Mouse (Mus musculus) lung, embryonic 14.5 days (tissue): ENCODE data around the gene Zfp518a. TPM values are rescaled to one million over a fixed set of nuclear protein-coding genes. Genes with fewer than 3 reads are reported as not detected.

Source experiments
- ATAC-seq: fragments of 200-750 bp; cut with Nextera tagmentation; 2 replicates; pipeline ENCODE4 v1.8.0; 2017; ENCODE audit warnings: mild to moderate bottlenecking, moderate TSS enrichment, moderate library complexity; ENCODE audit not compliant: insufficient read depth
- DNase-seq: peaks from one replicate; pipeline ENCODE4 v3.0.0-alpha.2; 2015
- H3K27ac ChIP-seq: fragments of 300-500 bp; sonication (generic); 2 replicates; pipeline ENCODE4 v1.5.1; 2014; ENCODE audit warnings: low read depth, mild to moderate bottlenecking, moderate library complexity
- H3K27me3 ChIP-seq: fragments of 300-500 bp; sonication (generic); 2 replicates; pipeline ENCODE4 v1.6.1; 2014; ENCODE audit warnings: low read length, control low read depth; ENCODE audit not compliant: insufficient read depth
- H3K36me3 ChIP-seq: fragments of 300-500 bp; sonication (generic); 2 replicates; pipeline ENCODE4 v1.6.1; 2014; ENCODE audit warnings: control low read depth; ENCODE audit not compliant: insufficient read depth
- H3K4me1 ChIP-seq: fragments of 300-500 bp; sonication (generic); 2 replicates; pipeline ENCODE4 v1.6.1; 2014; ENCODE audit warnings: antibody characterized with exemption, control low read depth; ENCODE audit not compliant: insufficient read depth
- H3K4me2 ChIP-seq: fragments of 300-500 bp; sonication (generic); 2 replicates; pipeline ENCODE4 v1.6.1; 2014; ENCODE audit warnings: mild to moderate bottlenecking
- H3K4me3 ChIP-seq: fragments of 300-500 bp; sonication (generic); 2 replicates; pipeline ENCODE4 v1.5.1; 2014; ENCODE audit warnings: low read depth, low read length
- H3K9ac ChIP-seq: fragments of 300-500 bp; sonication (generic); 2 replicates; pipeline ENCODE4 v1.6.1; 2014
- H3K9me3 ChIP-seq: fragments of 300-500 bp; sonication (generic); 2 replicates; pipeline ENCODE4 v1.6.1; 2016; ENCODE audit warnings: low read depth, low read length, control low read depth
- CTCF ChIP-seq: IDR thresholded peaks from 2 replicates; pipeline ENCODE4 v1.5.1; 2016; ENCODE audit warnings: antibody characterized with exemption, low read depth
- WGBS: fragments of 180-500 bp; shearing (Covaris S2); extraction: QIAGEN DNeasy Blood & Tissue Kit; methylation state at CpG from one replicate; pipeline ENCODE4 v1.1.7; 2014; 5-methylcytosine and 5-hydroxymethylcytosine counted together
- polyA plus RNA-seq: library from polyadenylated mRNA; unstranded; fragments of >200 nt; fragmentation: Nextera tagmentation; extraction: Ambion mirVana; gene quantifications from 2 replicates; pipeline ENCODE4 v1.2.1, GENCODE M21; 2014

Gene Zfp518a
- polyA plus RNA-seq, 1 experiment from 2014 or later: 15.6 TPM

DNA sequence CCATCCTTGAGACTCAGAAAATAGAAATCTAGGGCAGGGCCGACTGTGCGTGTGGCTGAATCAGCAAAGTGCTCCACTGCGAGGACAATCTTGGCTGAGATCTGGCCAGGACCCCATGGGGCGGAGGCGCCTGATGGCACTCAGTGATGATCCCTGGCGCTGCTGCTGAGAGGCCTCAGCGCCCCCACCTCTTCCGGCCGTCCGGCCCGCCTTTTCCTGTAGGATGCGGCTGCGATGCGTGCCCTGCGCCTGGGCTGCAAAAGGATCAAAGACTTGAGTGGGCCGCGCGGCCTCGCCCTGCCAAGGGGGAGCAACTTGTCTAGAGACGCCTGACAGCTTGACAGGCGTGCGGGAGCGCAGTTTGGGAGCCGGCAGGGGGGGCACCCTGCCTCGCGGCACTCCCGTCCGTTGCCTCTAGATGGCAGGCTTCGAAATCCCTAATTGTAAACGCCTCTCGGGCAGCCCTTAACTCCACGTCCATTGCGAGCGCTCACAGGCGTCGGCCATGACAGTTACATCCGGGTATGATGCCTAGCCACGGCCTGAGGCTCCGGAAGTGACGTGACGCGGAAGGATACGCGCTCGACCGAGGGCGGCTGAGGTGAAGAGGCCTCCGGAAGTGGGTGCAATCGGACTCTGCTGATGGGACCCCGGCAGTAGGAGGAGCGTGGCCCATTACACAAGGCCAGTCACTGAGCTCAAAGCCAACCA is 21.4 kb upstream of the Zfp518a start:
- WGBS: 2% methylated on average over 51 of the region's 51 CpGs
- Histone ChIP-seq H3K4me3 (peak overlapping the region; percentile 49), H3K9me3 (peaks cover 6% of the 10 kb centered on the region; the same call in 1 of the 2 replicates), H3K27me3 (peaks cover 20% of the 10 kb centered on the region; the same call in 1 of the 2 replicates), H3K27ac (peak overlapping the region; percentile 90), H3K36me3 (no peaks in the 10 kb centered on the region), H3K4me2 (peak overlapping the region; percentile 75), H3K4me1 (no peaks in the 10 kb centered on the region), H3K9ac (peak overlapping the region; percentile 54)
- peak; percentile 71 for TF ChIP-seq CTCF
- ATAC-seq: peak; percentile 97
- peak; percentile 98 for DNase-seq

DNA sequence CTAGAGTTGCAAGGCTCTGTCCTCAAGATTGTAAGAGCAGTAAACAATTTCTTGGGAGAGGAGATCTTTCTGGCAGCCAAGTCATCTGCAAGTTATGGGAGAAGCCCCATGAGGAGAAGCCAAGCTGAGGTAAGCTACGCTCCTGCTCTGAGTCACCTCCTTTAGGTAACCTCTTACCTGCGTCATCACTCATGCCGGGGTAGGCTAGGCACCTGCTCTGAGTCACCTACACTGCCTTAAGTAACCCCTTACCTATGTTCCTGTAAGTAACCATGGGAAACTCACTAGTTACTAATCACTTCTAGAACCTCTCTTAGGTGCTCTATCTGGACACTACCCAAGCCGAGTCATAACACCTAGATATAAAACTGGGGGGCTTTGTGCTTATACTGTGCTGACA is 12.8 kb upstream of the Zfp518a start:
- no peaks in the 10 kb centered on the region for H3K36me3 ChIP-seq
- H3K4me2 ChIP-seq: no peak overlapping the region
- H3K9ac ChIP-seq: no peak overlapping the region
- no peak overlapping the region for H3K4me3 ChIP-seq
- no peaks in the 10 kb centered on the region for H3K4me1 ChIP-seq
- no peak for TF ChIP-seq CTCF
- WGBS: 80% methylated on average over 4 of the region's 4 CpGs
- H3K27me3 ChIP-seq: peaks cover 32% of the 10 kb centered on the region; the same call in 1 of the 2 replicates
- ATAC-seq (no peak), DNase-seq (no peak)
- H3K27ac ChIP-seq: no peak overlapping the region
- no peaks in the 10 kb centered on the region for H3K9me3 ChIP-seq

DNA sequence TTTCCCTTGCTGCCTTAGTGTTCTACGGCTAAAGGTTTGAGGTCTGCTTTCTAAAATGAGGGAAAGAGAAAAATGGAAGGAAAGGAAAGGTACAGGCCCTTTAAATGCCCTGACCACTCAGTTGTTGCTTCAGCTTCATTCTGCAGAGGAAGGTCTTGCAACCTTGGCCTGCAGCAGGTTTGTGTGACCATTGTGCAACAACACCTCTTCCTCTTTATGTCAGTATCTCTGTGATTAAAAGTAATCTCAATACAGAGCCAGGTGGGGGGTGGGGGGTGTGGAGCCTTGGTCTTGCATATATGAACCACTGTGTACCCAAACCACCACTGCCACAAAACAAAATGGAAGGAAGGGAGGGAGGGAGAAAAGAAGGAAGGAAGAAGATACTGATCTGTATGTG is 5.6 kb upstream of the Zfp518a start:
- no peaks in the 10 kb centered on the region for H3K4me1 ChIP-seq
- no peaks in the 10 kb centered on the region for H3K36me3 ChIP-seq
- no peak overlapping the region for H3K9ac ChIP-seq
- no peaks in the 10 kb centered on the region for H3K9me3 ChIP-seq
- no peak for TF ChIP-seq CTCF
- ATAC-seq (no peak), DNase-seq (no peak)
- H3K4me3 ChIP-seq: no peak overlapping the region
- whole genome bisulfite sequencing: 81% methylated on average over 1 of the region's 1 CpGs
- no peak overlapping the region for H3K27ac ChIP-seq
- H3K27me3 ChIP-seq: peaks cover 30% of the 10 kb centered on the region
- no peak overlapping the region for H3K4me2 ChIP-seq

DNA sequence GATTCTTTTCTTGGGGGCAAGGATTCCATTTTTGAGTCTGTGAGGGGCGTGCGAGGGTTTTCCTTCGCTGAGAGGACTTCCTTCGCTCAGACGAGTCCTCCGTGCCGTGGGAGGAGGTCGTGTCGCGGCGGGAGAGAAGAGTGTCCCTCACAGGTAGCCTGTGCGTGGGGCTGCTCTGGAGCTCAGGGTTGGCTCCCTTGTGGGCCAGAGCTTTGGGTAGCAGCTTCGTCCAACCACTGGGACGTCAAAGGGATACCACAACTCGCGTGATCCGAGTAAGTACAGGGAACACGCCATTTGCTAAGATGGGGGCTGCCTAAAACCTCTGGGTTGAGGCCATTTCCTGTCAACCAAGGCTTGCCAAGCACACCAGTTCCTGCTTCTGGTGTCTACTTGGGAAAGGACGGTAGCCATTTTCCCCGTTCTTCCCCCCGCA is 416 bp upstream of the Zfp518a start:
- peak overlapping the region; percentile 78 for H3K9ac ChIP-seq
- H3K4me1 ChIP-seq: no peaks in the 10 kb centered on the region
- no peaks in the 10 kb centered on the region for H3K9me3 ChIP-seq
- 0 out of 2 replicates have a peak, but pooled peaks cover 13% of the 10 kb centered on the region for H3K27me3 ChIP-seq
- DNase-seq: peak; percentile 2
- peak overlapping the region; percentile 75 for H3K4me3 ChIP-seq
- 47% methylated on average over 21 of the region's 21 CpGs for WGBS
- H3K36me3 ChIP-seq: 0 out of 2 replicates have a peak, but pooled peaks cover 1% of the 10 kb centered on the region
- H3K27ac ChIP-seq: peak overlapping the region; percentile 97
- no peak for ATAC-seq
- no peak for TF ChIP-seq CTCF
- H3K4me2 ChIP-seq: peak overlapping the region; percentile 67

DNA sequence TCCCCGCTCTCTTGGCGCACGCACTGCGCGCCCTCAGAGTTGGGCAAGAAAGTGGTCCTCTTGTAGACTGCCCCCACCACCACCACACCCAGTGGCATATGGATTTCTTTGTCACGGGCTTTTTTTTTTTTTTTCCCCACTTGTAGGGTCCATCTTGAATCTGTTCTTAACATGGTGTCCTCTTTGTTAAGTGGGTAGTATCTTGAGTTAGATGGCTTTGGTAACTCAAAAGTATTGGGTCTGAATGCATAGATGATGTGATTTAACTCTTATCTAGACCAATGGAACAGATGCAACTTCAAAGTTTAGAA is 843 bp downstream of the Zfp518a start:
- ATAC-seq: no peak
- peak overlapping the region; percentile 97 for H3K27ac ChIP-seq
- 7% methylated on average over 6 of the region's 6 CpGs for WGBS
- peak overlapping the region; percentile 75 for H3K4me3 ChIP-seq
- no peak for TF ChIP-seq CTCF
- no peaks in the 10 kb centered on the region for H3K4me1 ChIP-seq
- DNase-seq: no peak
- peak overlapping the region; percentile 67 for H3K4me2 ChIP-seq
- H3K36me3 ChIP-seq: 0 out of 2 replicates have a peak, but pooled peaks cover 7% of the 10 kb centered on the region
- 0 out of 2 replicates have a peak, but pooled peaks cover 11% of the 10 kb centered on the region for H3K27me3 ChIP-seq
- H3K9me3 ChIP-seq: no peaks in the 10 kb centered on the region
- peak overlapping the region; percentile 78 for H3K9ac ChIP-seq

DNA sequence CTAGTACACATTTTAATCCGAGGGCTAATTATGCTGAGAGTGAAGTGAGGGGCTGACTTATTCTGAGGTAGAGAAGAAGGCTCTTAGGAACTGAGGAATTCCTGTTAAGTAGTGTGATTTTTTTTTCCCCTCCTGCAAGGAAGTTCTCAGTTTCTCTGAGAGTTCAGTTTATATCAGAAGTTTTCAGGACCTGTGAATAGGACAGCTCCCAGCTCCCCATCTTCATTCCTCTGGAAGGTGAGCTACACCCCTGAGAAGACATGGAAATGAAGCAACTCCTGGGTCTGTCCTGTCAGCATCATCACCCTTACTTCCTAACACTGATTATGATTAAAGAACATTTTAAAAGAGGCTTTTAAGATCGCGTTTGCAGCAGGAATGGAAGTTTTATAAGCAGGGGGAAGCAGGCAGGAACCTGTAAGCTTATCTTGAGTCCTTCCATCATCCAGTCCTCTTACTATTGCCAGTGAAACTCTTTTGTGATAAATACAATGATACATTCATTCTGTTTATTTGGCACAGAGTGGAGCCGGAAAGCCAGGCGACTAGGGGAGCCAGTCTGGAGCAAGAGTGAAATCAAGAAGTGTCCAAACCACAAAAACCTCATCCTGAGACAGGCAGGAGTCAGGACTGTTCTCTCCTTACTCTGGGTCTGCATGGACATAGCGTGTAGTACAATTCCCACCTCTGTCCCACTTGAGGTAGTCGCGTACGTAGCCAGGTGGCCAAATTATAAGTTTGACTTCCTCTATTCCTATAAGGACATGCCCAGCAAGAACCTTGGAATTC is 37.3 kb downstream of the Zfp518a start:
- DNase-seq: peak; percentile 63

DNA sequence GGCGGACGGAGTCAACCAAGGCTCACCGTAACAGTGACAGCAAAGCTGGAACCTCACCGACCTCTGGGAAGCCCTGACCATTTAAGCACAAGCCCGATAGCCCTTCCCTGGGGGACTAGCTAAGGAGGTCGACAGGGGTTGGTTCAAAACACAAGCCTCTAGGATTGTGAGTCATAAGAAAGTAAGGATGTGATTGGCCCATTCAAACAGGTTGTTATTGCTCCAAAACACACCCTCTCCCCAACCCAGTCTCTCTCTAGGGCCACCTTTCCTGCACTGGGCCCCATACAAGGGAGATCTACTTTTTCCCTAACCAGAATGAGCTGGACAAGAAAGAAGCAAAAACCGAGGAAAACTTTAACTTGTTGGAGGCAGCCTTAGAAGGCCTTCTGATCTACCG is 40.9 kb downstream of the Zfp518a start:
- no peak for TF ChIP-seq CTCF
- Histone ChIP-seq H3K4me2 (no peak overlapping the region), H3K4me1 (no peaks in the 10 kb centered on the region), H3K36me3 (no peaks in the 10 kb centered on the region), H3K27me3 (no peaks in the 10 kb centered on the region), H3K4me3 (no peak overlapping the region), H3K27ac (no peak overlapping the region), H3K9ac (no peak overlapping the region), H3K9me3 (no peaks in the 10 kb centered on the region)
- ATAC-seq (no peak), DNase-seq (no peak)
- 44% methylated on average over 8 of the region's 8 CpGs for WGBS

More for the DNA sequence above, 37.3 kb downstream of the Zfp518a start:
- no peak for ATAC-seq
- H3K27me3 ChIP-seq: no peaks in the 10 kb centered on the region
- no peaks in the 10 kb centered on the region for H3K36me3 ChIP-seq
- H3K27ac ChIP-seq: no peak overlapping the region
- no peak overlapping the region for H3K4me3 ChIP-seq
- no peak overlapping the region for H3K4me2 ChIP-seq
- TF ChIP-seq CTCF: no peak
- no peak overlapping the region for H3K9ac ChIP-seq
- 56% methylated on average over 9 of the region's 9 CpGs for WGBS
- no peaks in the 10 kb centered on the region for H3K4me1 ChIP-seq
- H3K9me3 ChIP-seq: no peaks in the 10 kb centered on the region
